Mouse (Mus musculus) heart, adult 9 months (tissue): ENCODE results near the gene C1qtnf1.

Source experiments
- DNase-seq, 2 experiments: peaks; one replicate each; pipeline ENCODE4 v3.0.0; 2022; ENCODE audit warnings: low spot score in 2 of 2

The C1qtnf1 gene

GRCm38 (mm10) chr11:118496066-118496689, 68.2 kb downstream of the C1qtnf1 start:
- DNase-seq: no peak
